Mouse (Mus musculus): ENCODE results near the gene Espn. TPM values are rescaled to one million over a fixed set of nuclear protein-coding genes. Genes with fewer than 3 reads are reported as not detected.

The Espn gene
- total and polyA plus RNA-seq, 3 experiments: 4.3 to 48.0 (median 9.3) TPM

DNA sequence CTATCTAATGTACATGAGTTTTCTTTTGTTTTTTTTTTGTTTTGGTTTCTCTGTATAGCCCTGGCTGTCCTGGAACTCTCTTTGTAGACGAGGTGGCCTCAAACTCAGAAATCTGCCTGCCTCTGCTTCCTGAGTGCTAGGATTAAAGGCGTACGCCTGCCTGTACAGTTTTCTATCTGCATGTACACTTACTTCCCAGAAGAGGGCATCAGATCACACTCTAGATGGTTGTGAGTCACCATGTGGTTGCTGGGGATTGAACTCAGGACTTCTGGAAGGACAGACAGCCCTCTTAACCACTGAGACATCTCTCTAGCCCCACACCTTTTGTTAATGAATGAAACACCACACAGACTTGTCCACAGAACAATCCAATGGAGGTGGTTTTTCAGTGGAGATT, 72.9 kb downstream of the Espn start:
- no peak for TF ChIP-seq TAL1 (conservative IDR thresholded peaks at IDR 0.05; ENCODE audit: low read depth, low read length)
- no peak for TF ChIP-seq POLR2AphosphoS5 (IDR thresholded peaks at IDR 0.05; ENCODE audit: insufficient replicate concordance, low read depth, low read length)
- no peak for TF ChIP-seq GATA2 (IDR thresholded peaks at IDR 0.05; ENCODE audit: borderline replicate concordance, low read depth, low read length)
- no peak for TF ChIP-seq CTCF (IDR thresholded peaks at IDR 0.05; ENCODE audit: low read depth, low read length)
- TF ChIP-seq GATA1 (IDR thresholded peaks at IDR 0.05; ENCODE audit: borderline replicate concordance, low read length): no peak
- DNase-seq (ENCODE audit: low spot score) (no peak), ATAC-seq (ENCODE audit: extremely low read depth, insufficient number of reproducible peaks, low FRiP score, poor library complexity, severe bottlenecking) (no peak; the same call in 1 of the 2 replicates)
- Histone ChIP-seq H3K27me3 (ENCODE audit: insufficient read depth, low read length) (peaks cover 42% of the 10 kb centered on the region), H3K4me1 (ENCODE audit: insufficient read depth, low read depth, low read length) (no peaks in the 10 kb centered on the region), H3K4me3 (ENCODE audit: low read depth, low read length) (no peak overlapping the region), H3K36me3 (replicated peaks) (no peaks in the 10 kb centered on the region), H3K9me3 (replicated peaks) (no peaks in the 10 kb centered on the region)

DNA sequence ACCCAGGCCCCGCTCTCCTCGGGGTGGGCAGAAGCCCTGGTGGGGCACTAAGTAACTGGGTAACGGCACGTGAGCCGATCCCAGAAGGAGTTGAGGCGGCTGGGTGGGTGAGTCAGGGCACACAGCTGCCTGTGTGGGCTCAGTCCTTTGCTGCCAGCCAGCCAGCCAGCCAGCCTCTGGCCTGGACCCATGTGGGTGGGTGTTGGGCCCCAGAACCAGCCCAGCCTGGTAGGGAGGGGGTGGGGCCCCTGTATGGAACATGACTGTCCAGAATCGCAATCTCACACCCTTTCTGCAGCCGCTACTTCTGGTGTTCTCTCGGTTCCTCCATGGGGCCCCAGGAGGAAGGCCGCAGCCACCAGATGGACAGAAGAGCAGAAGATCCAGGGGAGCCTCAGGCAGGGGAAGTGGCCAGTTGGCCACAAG, 74.1 kb downstream of the Espn start:
- Histone ChIP-seq H3K4me1 (ENCODE audit: insufficient read depth, low read depth, low read length) (peaks cover 2% of the 10 kb centered on the region; the same call in 1 of the 2 replicates), H3K4me3 (ENCODE audit: low read depth, low read length) (no peak overlapping the region), H3K36me3 (replicated peaks) (no peaks in the 10 kb centered on the region), H3K9me3 (replicated peaks) (no peaks in the 10 kb centered on the region), H3K27me3 (ENCODE audit: insufficient read depth, low read length) (peaks cover 40% of the 10 kb centered on the region)
- ATAC-seq (ENCODE audit: extremely low read depth, insufficient number of reproducible peaks, low FRiP score, poor library complexity, severe bottlenecking): no peak
- TF ChIP-seq POLR2AphosphoS5 (IDR thresholded peaks at IDR 0.05; ENCODE audit: insufficient replicate concordance, low read depth, low read length): no peak
- no peak for TF ChIP-seq CTCF (IDR thresholded peaks at IDR 0.05; ENCODE audit: low read depth, low read length)
- no peak for TF ChIP-seq GATA1 (IDR thresholded peaks at IDR 0.05; ENCODE audit: borderline replicate concordance, low read length)
- no peak for TF ChIP-seq TAL1 (conservative IDR thresholded peaks at IDR 0.05; ENCODE audit: low read depth, low read length)
- TF ChIP-seq GATA2 (IDR thresholded peaks at IDR 0.05; ENCODE audit: borderline replicate concordance, low read depth, low read length): no peak
- DNase-seq (ENCODE audit: low spot score): no peak

GRCm38 (mm10) chr4:152077191-152077590, 75.0 kb downstream of the Espn start:
- TF ChIP-seq GATA1 (IDR thresholded peaks at IDR 0.05; ENCODE audit: borderline replicate concordance, low read length) (no peak), TAL1 (conservative IDR thresholded peaks at IDR 0.05; ENCODE audit: low read depth, low read length) (no peak), CTCF (IDR thresholded peaks at IDR 0.05; ENCODE audit: low read depth, low read length) (no peak), GATA2 (IDR thresholded peaks at IDR 0.05; ENCODE audit: borderline replicate concordance, low read depth, low read length) (no peak), POLR2AphosphoS5 (IDR thresholded peaks at IDR 0.05; ENCODE audit: insufficient replicate concordance, low read depth, low read length) (no peak)
- Histone ChIP-seq H3K27me3 (ENCODE audit: insufficient read depth, low read length) (peaks cover 46% of the 10 kb centered on the region), H3K4me1 (ENCODE audit: insufficient read depth, low read depth, low read length) (peaks cover 2% of the 10 kb centered on the region; the same call in 1 of the 2 replicates), H3K36me3 (replicated peaks) (no peaks in the 10 kb centered on the region), H3K4me3 (ENCODE audit: low read depth, low read length) (no peak overlapping the region), H3K9me3 (replicated peaks) (no peaks in the 10 kb centered on the region)
- DNase-seq (ENCODE audit: low spot score) (no peak), ATAC-seq (ENCODE audit: extremely low read depth, insufficient number of reproducible peaks, low FRiP score, poor library complexity, severe bottlenecking) (no peak)

DNA sequence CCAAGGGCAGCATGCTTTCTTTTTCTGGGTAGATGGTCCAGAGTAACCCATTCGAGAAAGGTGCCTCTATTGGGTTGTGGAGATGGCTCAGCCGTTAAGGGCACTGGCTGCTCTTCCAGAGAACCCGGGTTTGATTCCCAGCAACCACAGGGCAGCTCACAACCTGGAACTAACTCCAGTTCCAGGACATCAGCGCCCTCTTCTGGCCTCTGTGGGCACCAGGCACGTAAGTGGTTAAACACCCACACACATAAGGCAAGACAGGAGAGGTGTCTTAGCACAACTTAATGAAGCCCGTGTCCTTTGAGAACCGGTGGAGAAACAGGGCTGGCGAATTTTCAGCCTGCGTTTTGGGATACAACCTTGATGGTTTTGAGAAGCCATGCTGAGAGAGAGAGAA, 77.6 kb downstream of the Espn start:
- no peak for ATAC-seq (ENCODE audit: extremely low read depth, insufficient number of reproducible peaks, low FRiP score, poor library complexity, severe bottlenecking)
- H3K27me3 ChIP-seq (ENCODE audit: insufficient read depth, low read length): peaks cover 66% of the 10 kb centered on the region

GRCm38 (mm10) chr4:152073715-152074114, 78.5 kb downstream of the Espn start:
- DNase-seq (ENCODE audit: low spot score): no peak
- ATAC-seq (ENCODE audit: extremely low read depth, insufficient number of reproducible peaks, low FRiP score, poor library complexity, severe bottlenecking): no peak
- no peaks in the 10 kb centered on the region for H3K9me3 ChIP-seq (replicated peaks)
- no peak for TF ChIP-seq CTCF (IDR thresholded peaks at IDR 0.05; ENCODE audit: low read depth, low read length)
- TF ChIP-seq POLR2AphosphoS5 (IDR thresholded peaks at IDR 0.05; ENCODE audit: insufficient replicate concordance, low read depth, low read length): no peak
- no peak for TF ChIP-seq GATA2 (IDR thresholded peaks at IDR 0.05; ENCODE audit: borderline replicate concordance, low read depth, low read length)
- no peak for TF ChIP-seq GATA1 (IDR thresholded peaks at IDR 0.05; ENCODE audit: borderline replicate concordance, low read length)
- TF ChIP-seq TAL1 (conservative IDR thresholded peaks at IDR 0.05; ENCODE audit: low read depth, low read length): no peak
- H3K36me3 ChIP-seq (replicated peaks): no peaks in the 10 kb centered on the region
- peaks cover 6% of the 10 kb centered on the region; the same call in 1 of the 2 replicates for H3K4me1 ChIP-seq (ENCODE audit: insufficient read depth, low read depth, low read length)
- H3K27me3 ChIP-seq (ENCODE audit: insufficient read depth, low read length): peaks cover 69% of the 10 kb centered on the region
- no peak overlapping the region for H3K4me3 ChIP-seq (ENCODE audit: low read depth, low read length)

More for the DNA sequence above, 77.6 kb downstream of the Espn start:
- no peak for TF ChIP-seq TAL1 (conservative IDR thresholded peaks at IDR 0.05; ENCODE audit: low read depth, low read length)
- no peak for TF ChIP-seq POLR2AphosphoS5 (IDR thresholded peaks at IDR 0.05; ENCODE audit: insufficient replicate concordance, low read depth, low read length)
- no peak for TF ChIP-seq GATA2 (IDR thresholded peaks at IDR 0.05; ENCODE audit: borderline replicate concordance, low read depth, low read length)
- H3K36me3 ChIP-seq (replicated peaks): no peaks in the 10 kb centered on the region
- no peaks in the 10 kb centered on the region for H3K9me3 ChIP-seq (replicated peaks)
- no peak overlapping the region for H3K4me3 ChIP-seq (ENCODE audit: low read depth, low read length)
- peaks cover 6% of the 10 kb centered on the region; the same call in 1 of the 2 replicates for H3K4me1 ChIP-seq (ENCODE audit: insufficient read depth, low read depth, low read length)
- DNase-seq (ENCODE audit: low spot score): no peak

GRCm38 (mm10) chr4:152072655-152073054, 79.5 kb downstream of the Espn start:
- DNase-seq (ENCODE audit: low spot score) (no peak), ATAC-seq (ENCODE audit: extremely low read depth, insufficient number of reproducible peaks, low FRiP score, poor library complexity, severe bottlenecking) (no peak)
- Histone ChIP-seq H3K4me1 (ENCODE audit: insufficient read depth, low read depth, low read length) (peaks cover 8% of the 10 kb centered on the region; the same call in 1 of the 2 replicates), H3K36me3 (replicated peaks) (no peaks in the 10 kb centered on the region), H3K9me3 (replicated peaks) (no peaks in the 10 kb centered on the region), H3K4me3 (ENCODE audit: low read depth, low read length) (no peak overlapping the region), H3K27me3 (ENCODE audit: insufficient read depth, low read length) (peaks cover 77% of the 10 kb centered on the region)
- TF ChIP-seq GATA1 (IDR thresholded peaks at IDR 0.05; ENCODE audit: borderline replicate concordance, low read length) (no peak), GATA2 (IDR thresholded peaks at IDR 0.05; ENCODE audit: borderline replicate concordance, low read depth, low read length) (no peak), CTCF (IDR thresholded peaks at IDR 0.05; ENCODE audit: low read depth, low read length) (no peak), POLR2AphosphoS5 (IDR thresholded peaks at IDR 0.05; ENCODE audit: insufficient replicate concordance, low read depth, low read length) (no peak), TAL1 (conservative IDR thresholded peaks at IDR 0.05; ENCODE audit: low read depth, low read length) (no peak)

All from G1E (cell line).